Mouse (Mus musculus): ENCODE results near the gene Tshz2. TPM values are rescaled to one million over a fixed set of nuclear protein-coding genes. Genes with fewer than 3 reads are reported as not detected.
A peak's percentile ranks its signal among the peaks of the same experiment; 100 is the strongest.

The Tshz2 gene
- polyA plus RNA-seq, 1 experiment from 2014 or later, result 1.3 TPM

- Histone ChIP-seq H3K4me1 (ENCODE audit: control insufficient read depth, insufficient read depth, low read length) (0 out of 2 replicates have a peak, but pooled peaks cover 3% of the 10 kb centered on the region), H3K27ac (ENCODE audit: low read depth, low read length) (no peak overlapping the region), H3K27me3 (ENCODE audit: control insufficient read depth, insufficient read depth, low read length) (no peaks in the 10 kb centered on the region), H3K36me3 (ENCODE audit: control insufficient read depth, insufficient read depth, low read length) (no peaks in the 10 kb centered on the region), H3K4me3 (ENCODE audit: low read depth, low read length) (no peak overlapping the region), H3K9ac (ENCODE audit: low read length) (no peak overlapping the region), H3K4me2 (no peak overlapping the region), H3K9me3 (ENCODE audit: control insufficient read depth, low read length) (no peaks in the 10 kb centered on the region)
- 51% methylated on average over 4 of the region's 4 CpGs for WGBS
- ATAC-seq (ENCODE audit: low FRiP score), result no peak
- peak; percentile 62 for DNase-seq (ENCODE audit: low spot score, missing footprints)
These were observed 18.1 kb upstream of the Tshz2 start for GRCm38 (mm10) chr2:169614683-169615082.

GRCm38 (mm10) chr2:169615998-169616397 lies 16.8 kb upstream of the Tshz2 start:
- no peak for ATAC-seq (ENCODE audit: low FRiP score)
- Histone ChIP-seq H3K9ac (ENCODE audit: low read length) (no peak overlapping the region), H3K27ac (ENCODE audit: low read depth, low read length) (no peak overlapping the region), H3K9me3 (ENCODE audit: control insufficient read depth, low read length) (no peaks in the 10 kb centered on the region), H3K27me3 (ENCODE audit: control insufficient read depth, insufficient read depth, low read length) (no peaks in the 10 kb centered on the region), H3K4me2 (no peak overlapping the region), H3K4me1 (ENCODE audit: control insufficient read depth, insufficient read depth, low read length) (0 out of 2 replicates have a peak, but pooled peaks cover under 1% of the 10 kb centered on the region), H3K36me3 (ENCODE audit: control insufficient read depth, insufficient read depth, low read length) (no peaks in the 10 kb centered on the region), H3K4me3 (ENCODE audit: low read depth, low read length) (no peak overlapping the region)
- DNase-seq (ENCODE audit: low spot score, missing footprints), result no peak
- 81% methylated on average over 6 of the region's 6 CpGs for WGBS

DNA sequence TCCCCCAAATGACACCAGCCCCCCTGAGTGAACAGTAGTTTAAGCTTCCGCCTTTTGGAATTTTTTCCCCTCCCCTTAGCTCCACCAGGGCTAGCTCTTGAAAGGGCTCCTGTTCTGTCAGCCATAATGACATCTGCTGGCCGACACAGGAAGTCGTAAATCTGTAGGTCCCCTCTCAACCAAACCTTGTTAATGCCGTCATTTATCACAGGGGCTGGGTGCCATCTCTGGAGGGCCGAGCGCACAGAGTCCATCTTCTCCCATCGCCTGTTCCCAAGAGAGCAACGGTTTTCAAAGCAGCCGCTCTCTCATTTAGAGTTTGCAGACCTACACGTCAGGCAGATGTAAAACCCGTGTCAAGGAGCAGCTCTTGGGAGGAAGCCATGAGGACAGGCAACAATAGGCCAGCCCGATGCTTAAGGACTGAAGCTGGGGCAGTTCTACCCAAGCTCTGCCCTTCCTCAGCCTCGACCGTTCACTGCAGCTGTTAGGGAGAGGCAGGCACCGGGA lies 11.6 kb upstream of the Tshz2 start:
- no peak overlapping the region for H3K27ac ChIP-seq (ENCODE audit: low read depth, low read length)
- ATAC-seq (ENCODE audit: low FRiP score), result 0 out of 2 replicates have a peak, but pooled peaks have one; percentile 50

GRCm38 (mm10) chr2:169630070-169630469 lies 2.7 kb upstream of the Tshz2 start:
- Histone ChIP-seq H3K9me3 (ENCODE audit: control insufficient read depth, low read length) (no peaks in the 10 kb centered on the region), H3K4me1 (ENCODE audit: control insufficient read depth, insufficient read depth, low read length) (peaks cover 3% of the 10 kb centered on the region; the same call in 1 of the 2 replicates), H3K4me3 (ENCODE audit: low read depth, low read length) (no peak overlapping the region), H3K27me3 (ENCODE audit: control insufficient read depth, insufficient read depth, low read length) (peaks cover 2% of the 10 kb centered on the region; the same call in 1 of the 2 replicates), H3K9ac (ENCODE audit: low read length) (no peak overlapping the region), H3K36me3 (ENCODE audit: control insufficient read depth, insufficient read depth, low read length) (no peaks in the 10 kb centered on the region), H3K4me2 (no peak overlapping the region), H3K27ac (ENCODE audit: low read depth, low read length) (no peak overlapping the region)
- DNase-seq (ENCODE audit: low spot score, missing footprints) (no peak), ATAC-seq (ENCODE audit: low FRiP score) (no peak)
- WGBS, result 90% methylated on average over 3 of the region's 3 CpGs

More for the DNA sequence above, 11.6 kb upstream of the Tshz2 start:
- no peaks in the 10 kb centered on the region for H3K9me3 ChIP-seq (ENCODE audit: control insufficient read depth, low read length)
- H3K4me3 ChIP-seq (ENCODE audit: low read depth, low read length), result no peak overlapping the region
- H3K36me3 ChIP-seq (ENCODE audit: control insufficient read depth, insufficient read depth, low read length), result no peaks in the 10 kb centered on the region
- no peak for DNase-seq (ENCODE audit: low spot score, missing footprints)
- H3K4me1 ChIP-seq (ENCODE audit: control insufficient read depth, insufficient read depth, low read length), result no peaks in the 10 kb centered on the region; the same call in 1 of the 2 replicates
- no peak overlapping the region for H3K4me2 ChIP-seq
- 58% methylated on average over 15 of the region's 15 CpGs for WGBS
- no peak overlapping the region for H3K9ac ChIP-seq (ENCODE audit: low read length)
- no peaks in the 10 kb centered on the region for H3K27me3 ChIP-seq (ENCODE audit: control insufficient read depth, insufficient read depth, low read length)

- peak; percentile 42 for ATAC-seq (ENCODE audit: low FRiP score)
These were observed 877 bp downstream of the Tshz2 start for GRCm38 (mm10) chr2:169633491-169634289.

DNA sequence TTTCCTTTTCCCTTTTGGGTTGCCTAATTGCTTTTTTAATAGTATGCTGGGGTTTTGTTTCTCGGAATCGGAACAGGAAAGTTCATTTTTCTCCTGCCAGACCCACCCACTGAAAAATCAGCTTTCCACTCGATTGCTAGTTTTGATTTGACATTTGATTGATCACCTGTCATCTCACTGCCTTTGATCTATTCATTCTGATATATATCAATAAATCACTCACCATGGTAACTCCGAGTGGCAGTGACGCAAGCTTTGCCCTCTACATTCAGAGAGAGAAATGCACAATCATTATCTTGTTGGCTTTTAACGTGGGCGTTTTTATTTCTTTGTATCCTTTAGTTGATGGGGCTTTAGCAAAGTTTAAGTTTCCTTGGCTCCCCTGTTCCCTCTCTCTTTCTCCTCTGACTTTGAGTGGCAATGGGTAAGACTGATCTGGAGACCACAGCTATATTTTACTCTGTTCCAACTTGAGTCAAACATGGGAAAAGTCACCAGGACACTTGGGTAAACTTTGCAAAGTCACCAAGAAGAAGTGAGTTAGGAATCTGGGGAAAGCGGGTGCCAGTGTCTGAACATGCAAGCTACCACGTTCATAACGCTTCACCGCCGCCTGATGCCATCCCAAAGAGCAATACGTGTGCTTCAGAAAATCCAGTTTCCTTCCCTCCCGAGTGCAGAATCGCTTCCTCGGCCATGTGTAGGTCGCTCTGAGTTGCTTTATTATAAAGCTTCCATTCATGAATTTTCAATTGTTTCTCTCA lies 2.0 kb downstream of the Tshz2 start:
- ATAC-seq (ENCODE audit: low FRiP score) (no peak), DNase-seq (ENCODE audit: low spot score, missing footprints) (no peak)
- no peak overlapping the region for H3K4me2 ChIP-seq
- H3K4me1 ChIP-seq (ENCODE audit: control insufficient read depth, insufficient read depth, low read length), result peaks cover 3% of the 10 kb centered on the region; the same call in 1 of the 2 replicates
- H3K4me3 ChIP-seq (ENCODE audit: low read depth, low read length), result 0 out of 2 replicates have a peak overlapping the region, but pooled peaks have one; percentile 59
- no peaks in the 10 kb centered on the region for H3K36me3 ChIP-seq (ENCODE audit: control insufficient read depth, insufficient read depth, low read length)
- H3K9me3 ChIP-seq (ENCODE audit: control insufficient read depth, low read length), result no peaks in the 10 kb centered on the region
- peaks cover 2% of the 10 kb centered on the region; the same call in 1 of the 2 replicates for H3K27me3 ChIP-seq (ENCODE audit: control insufficient read depth, insufficient read depth, low read length)
- H3K9ac ChIP-seq (ENCODE audit: low read length), result no peak overlapping the region
- no peak overlapping the region for H3K27ac ChIP-seq (ENCODE audit: low read depth, low read length)
- WGBS, result 72% methylated on average over 17 of the region's 17 CpGs

More at GRCm38 (mm10) chr2:169633491-169634289, 877 bp downstream of the Tshz2 start:
- WGBS, result under 1% methylated on average over 38 of the region's 38 CpGs
- Histone ChIP-seq H3K36me3 (ENCODE audit: control insufficient read depth, insufficient read depth, low read length) (no peaks in the 10 kb centered on the region), H3K4me3 (ENCODE audit: low read depth, low read length) (peak overlapping the region; percentile 59), H3K4me2 (peak overlapping the region; percentile 99), H3K27ac (ENCODE audit: low read depth, low read length) (no peak overlapping the region), H3K9ac (ENCODE audit: low read length) (peak overlapping the region; percentile 77), H3K9me3 (ENCODE audit: control insufficient read depth, low read length) (no peaks in the 10 kb centered on the region), H3K4me1 (ENCODE audit: control insufficient read depth, insufficient read depth, low read length) (peaks cover 3% of the 10 kb centered on the region; the same call in 1 of the 2 replicates), H3K27me3 (ENCODE audit: control insufficient read depth, insufficient read depth, low read length) (peaks cover 2% of the 10 kb centered on the region; the same call in 1 of the 2 replicates)
- peak; percentile 92 for DNase-seq (ENCODE audit: low spot score, missing footprints)

- H3K27ac ChIP-seq (ENCODE audit: low read depth, low read length), result no peak overlapping the region
- no peak for DNase-seq (ENCODE audit: low spot score, missing footprints)
- no peak overlapping the region for H3K9ac ChIP-seq (ENCODE audit: low read length)
- no peak overlapping the region for H3K4me2 ChIP-seq
- no peak for ATAC-seq (ENCODE audit: low FRiP score)
- peaks cover 2% of the 10 kb centered on the region; the same call in 1 of the 2 replicates for H3K27me3 ChIP-seq (ENCODE audit: control insufficient read depth, insufficient read depth, low read length)
- 69% methylated on average over 7 of the region's 7 CpGs for WGBS
- H3K4me3 ChIP-seq (ENCODE audit: low read depth, low read length), result no peak overlapping the region
- H3K9me3 ChIP-seq (ENCODE audit: control insufficient read depth, low read length), result no peaks in the 10 kb centered on the region
- H3K36me3 ChIP-seq (ENCODE audit: control insufficient read depth, insufficient read depth, low read length), result no peaks in the 10 kb centered on the region
- H3K4me1 ChIP-seq (ENCODE audit: control insufficient read depth, insufficient read depth, low read length), result peaks cover 3% of the 10 kb centered on the region; the same call in 1 of the 2 replicates
These were observed 2.6 kb downstream of the Tshz2 start for GRCm38 (mm10) chr2:169635428-169635827.

GRCm38 (mm10) chr2:169636414-169636813 lies 3.6 kb downstream of the Tshz2 start:
- 85% methylated on average over 4 of the region's 4 CpGs for WGBS
- DNase-seq (ENCODE audit: low spot score, missing footprints), result no peak
- Histone ChIP-seq H3K4me2 (no peak overlapping the region), H3K27ac (ENCODE audit: low read depth, low read length) (no peak overlapping the region), H3K9ac (ENCODE audit: low read length) (no peak overlapping the region), H3K4me1 (ENCODE audit: control insufficient read depth, insufficient read depth, low read length) (peaks cover 3% of the 10 kb centered on the region; the same call in 1 of the 2 replicates), H3K4me3 (ENCODE audit: low read depth, low read length) (no peak overlapping the region), H3K36me3 (ENCODE audit: control insufficient read depth, insufficient read depth, low read length) (no peaks in the 10 kb centered on the region), H3K27me3 (ENCODE audit: control insufficient read depth, insufficient read depth, low read length) (peaks cover 2% of the 10 kb centered on the region; the same call in 1 of the 2 replicates), H3K9me3 (ENCODE audit: control insufficient read depth, low read length) (no peaks in the 10 kb centered on the region)
- ATAC-seq (ENCODE audit: low FRiP score), result no peak

All from midbrain, embryonic 11.5 days (tissue).